Mouse (Mus musculus) kidney, embryonic 14.5 days (tissue): ENCODE measurements at regions not wholly inside any gene's neighbourhood (a gene's known extent, or its start where the extent isn't known, plus 50 kb on each side); places are given as distances from the start of the nearest gene placed in this dataset.

Source experiments
- ATAC-seq: fragments of 200-750 bp; cut with Nextera tagmentation; 2 replicates; pipeline ENCODE4 v1.8.0; 2017; ENCODE audit warnings: moderate number of reproducible peaks, mild to moderate bottlenecking, moderate TSS enrichment, moderate library complexity; ENCODE audit not compliant: low FRiP score, low TSS enrichment
- H3K27ac ChIP-seq: fragments of 300-500 bp; sonication (generic); 2 replicates; pipeline ENCODE4 v1.5.1; 2014; ENCODE audit warnings: low read depth, mild to moderate bottlenecking, low read length, moderate library complexity, mixed read lengths
- H3K27me3 ChIP-seq: fragments of 300-500 bp; sonication (generic); 2 replicates; pipeline ENCODE4 v1.6.1; 2014; ENCODE audit warnings: mild to moderate bottlenecking, low read length; ENCODE audit not compliant: control insufficient read depth, insufficient read depth
- H3K36me3 ChIP-seq: fragments of 300-500 bp; sonication (generic); 2 replicates; pipeline ENCODE4 v1.6.1; 2014; ENCODE audit warnings: low read length, mixed read lengths; ENCODE audit not compliant: control insufficient read depth, insufficient read depth
- H3K4me1 ChIP-seq: fragments of 300-500 bp; sonication (generic); 2 replicates; pipeline ENCODE4 v1.6.1; 2014; ENCODE audit warnings: low read length, mixed read lengths; ENCODE audit not compliant: control insufficient read depth, insufficient read depth
- H3K4me2 ChIP-seq: fragments of 300-500 bp; sonication (generic); replicated peaks from 2 replicates; pipeline ENCODE4 v1.6.1; 2014; ENCODE audit warnings: low read depth, mild to moderate bottlenecking, low read length
- H3K4me3 ChIP-seq: fragments of 300-500 bp; sonication (generic); 2 replicates; pipeline ENCODE4 v1.5.1; 2014; ENCODE audit warnings: mild to moderate bottlenecking, low read length
- H3K9ac ChIP-seq: fragments of 300-500 bp; sonication (generic); 2 replicates; pipeline ENCODE4 v1.6.1; 2014; ENCODE audit warnings: low read depth, mild to moderate bottlenecking, low read length, moderate library complexity
- H3K9me3 ChIP-seq: fragments of 300-500 bp; sonication (generic); 2 replicates; pipeline ENCODE4 v1.6.1; 2016; ENCODE audit warnings: low read length; ENCODE audit not compliant: control insufficient read depth
- WGBS: fragments of 180-500 bp; shearing (Covaris S2); extraction: QIAGEN DNeasy Blood & Tissue Kit; methylation state at CpG from one replicate; pipeline ENCODE4 v1.1.7; 2014; 5-methylcytosine and 5-hydroxymethylcytosine counted together

GRCm38 (mm10) chr13:91312905-91313571 is 89.3 kb upstream of the Atg10 start:
- Histone ChIP-seq H3K4me3 (no peak overlapping the region), H3K27me3 (no peaks in the 10 kb centered on the region), H3K4me1 (no peaks in the 10 kb centered on the region), H3K36me3 (no peaks in the 10 kb centered on the region), H3K9ac (no peak overlapping the region), H3K4me2 (no peak overlapping the region), H3K27ac (no peak overlapping the region), H3K9me3 (no peaks in the 10 kb centered on the region)
- WGBS = 66% methylated on average over 5 of the region's 5 CpGs
- ATAC-seq = no peak

GRCm38 (mm10) chr13:91322331-91322730 is 98.6 kb upstream of the Atg10 start:
- no peak for ATAC-seq
- H3K4me1 ChIP-seq = no peaks in the 10 kb centered on the region
- H3K4me2 ChIP-seq = no peak overlapping the region
- H3K9ac ChIP-seq = no peak overlapping the region
- H3K36me3 ChIP-seq = no peaks in the 10 kb centered on the region
- H3K27ac ChIP-seq = no peak overlapping the region
- WGBS = 94% methylated on average over 6 of the region's 6 CpGs
- H3K4me3 ChIP-seq = no peak overlapping the region
- H3K9me3 ChIP-seq = 0 out of 2 replicates have a peak, but pooled peaks cover 3% of the 10 kb centered on the region
- no peaks in the 10 kb centered on the region for H3K27me3 ChIP-seq

GRCm38 (mm10) chr13:91326834-91327233 is 103.1 kb upstream of the Atg10 start:
- Histone ChIP-seq H3K4me2 (no peak overlapping the region), H3K9ac (no peak overlapping the region), H3K36me3 (no peaks in the 10 kb centered on the region), H3K27ac (no peak overlapping the region), H3K9me3 (no peaks in the 10 kb centered on the region), H3K4me1 (no peaks in the 10 kb centered on the region), H3K4me3 (no peak overlapping the region), H3K27me3 (no peaks in the 10 kb centered on the region)
- whole genome bisulfite sequencing = 87% methylated on average over 3 of the region's 3 CpGs
- ATAC-seq = no peak

GRCm38 (mm10) chr13:91334283-91334682 is 110.5 kb upstream of the Atg10 start:
- H3K4me3 ChIP-seq = no peak overlapping the region
- no peaks in the 10 kb centered on the region for H3K27me3 ChIP-seq
- H3K27ac ChIP-seq = no peak overlapping the region
- no peaks in the 10 kb centered on the region for H3K36me3 ChIP-seq
- H3K4me2 ChIP-seq = no peak overlapping the region
- no peak for ATAC-seq
- H3K9ac ChIP-seq = no peak overlapping the region
- H3K4me1 ChIP-seq = no peaks in the 10 kb centered on the region
- H3K9me3 ChIP-seq = no peaks in the 10 kb centered on the region

GRCm38 (mm10) chr13:91344139-91344538 is 115.9 kb upstream of the Ssbp2 start:
- 73% methylated on average over 1 of the region's 1 CpGs for WGBS
- H3K9me3 ChIP-seq = 0 out of 2 replicates have a peak, but pooled peaks cover 2% of the 10 kb centered on the region

GRCm38 (mm10) chr13:91348489-91349083 is 111.5 kb upstream of the Ssbp2 start:
- no peak overlapping the region for H3K27ac ChIP-seq

More at GRCm38 (mm10) chr13:91344139-91344538, 115.9 kb upstream of the Ssbp2 start:
- H3K4me2 ChIP-seq = no peak overlapping the region
- H3K36me3 ChIP-seq = no peaks in the 10 kb centered on the region
- H3K9ac ChIP-seq = no peak overlapping the region
- no peaks in the 10 kb centered on the region for H3K27me3 ChIP-seq
- no peak overlapping the region for H3K27ac ChIP-seq
- no peaks in the 10 kb centered on the region for H3K4me1 ChIP-seq
- H3K4me3 ChIP-seq = no peak overlapping the region
- ATAC-seq = no peak

GRCm38 (mm10) chr13:91352311-91352710 is 107.8 kb upstream of the Ssbp2 start:
- 70% methylated on average over 8 of the region's 8 CpGs for WGBS
- Histone ChIP-seq H3K36me3 (no peaks in the 10 kb centered on the region), H3K9ac (no peak overlapping the region), H3K9me3 (no peaks in the 10 kb centered on the region), H3K27ac (no peak overlapping the region), H3K4me3 (no peak overlapping the region), H3K4me2 (no peak overlapping the region), H3K4me1 (no peaks in the 10 kb centered on the region), H3K27me3 (no peaks in the 10 kb centered on the region)
- no peak; the same call in 1 of the 2 replicates for ATAC-seq

More at GRCm38 (mm10) chr13:91348489-91349083, 111.5 kb upstream of the Ssbp2 start:
- ATAC-seq = no peak
- Histone ChIP-seq H3K4me2 (no peak overlapping the region), H3K4me1 (no peaks in the 10 kb centered on the region), H3K36me3 (no peaks in the 10 kb centered on the region), H3K9me3 (0 out of 2 replicates have a peak, but pooled peaks cover 2% of the 10 kb centered on the region), H3K4me3 (no peak overlapping the region), H3K9ac (no peak overlapping the region), H3K27me3 (no peaks in the 10 kb centered on the region)
- WGBS = 87% methylated on average over 12 of the region's 12 CpGs

GRCm38 (mm10) chr13:91356516-91356915 is 103.6 kb upstream of the Ssbp2 start:
- no peak overlapping the region for H3K9ac ChIP-seq
- 93% methylated on average over 9 of the region's 9 CpGs for WGBS
- H3K4me2 ChIP-seq = no peak overlapping the region
- ATAC-seq = no peak
- no peaks in the 10 kb centered on the region for H3K27me3 ChIP-seq
- H3K36me3 ChIP-seq = no peaks in the 10 kb centered on the region
- H3K4me3 ChIP-seq = no peak overlapping the region
- no peaks in the 10 kb centered on the region for H3K9me3 ChIP-seq
- H3K27ac ChIP-seq = no peak overlapping the region
- no peaks in the 10 kb centered on the region for H3K4me1 ChIP-seq

GRCm38 (mm10) chr13:91360121-91360520 is 100.0 kb upstream of the Ssbp2 start:
- Histone ChIP-seq H3K27me3 (no peaks in the 10 kb centered on the region), H3K36me3 (no peaks in the 10 kb centered on the region), H3K4me2 (no peak overlapping the region), H3K9me3 (no peaks in the 10 kb centered on the region), H3K27ac (no peak overlapping the region), H3K9ac (no peak overlapping the region), H3K4me1 (no peaks in the 10 kb centered on the region), H3K4me3 (no peak overlapping the region)
- 63% methylated on average over 6 of the region's 6 CpGs for WGBS
- no peak for ATAC-seq
